Comparison of ENCODE assay signal across 7 mouse cellular contexts in genomic region chr14:40965507-40966356, GRCm38 (mm10). TPM values are rescaled to one million over a fixed set of nuclear protein-coding genes. Genes with fewer than 3 reads are reported as not detected.
DNase-seq lines count a peak whose midpoint lies in the region; ATAC-seq lines count a peak whose summit lies in the region.

No protein-coding gene starts in this region.

- WGBS in limb, embryonic 10.5 days: 1% methylated on average over 15 of the region's 15 CpGs
- 1% methylated on average over 15 of the region's 15 CpGs for WGBS in midbrain, embryonic 12.5 days

- intact Hi-C loops in heart, postnatal 36 days (cut with DNase I): no loop called here

- peak overlapping the region; percentile 85 for H3K4me3 ChIP-seq in limb, embryonic 10.5 days
- peak overlapping the region; percentile 91 for H3K4me3 ChIP-seq in midbrain, embryonic 12.5 days

- peaks cover 39% of the 10 kb centered on the region for H3K4me1 ChIP-seq in limb, embryonic 10.5 days
- H3K4me1 ChIP-seq in midbrain, embryonic 12.5 days: peaks cover 43% of the 10 kb centered on the region

- peak overlapping the region; percentile 93 for H3K27ac ChIP-seq in limb, embryonic 10.5 days
- H3K27ac ChIP-seq in midbrain, embryonic 12.5 days (replicated peaks): peak overlapping the region; percentile 79

- H3K36me3 ChIP-seq in limb, embryonic 10.5 days: 0 out of 2 replicates have a peak, but pooled peaks cover 2% of the 10 kb centered on the region
- H3K36me3 ChIP-seq in midbrain, embryonic 12.5 days: no peaks in the 10 kb centered on the region

- no peaks in the 10 kb centered on the region for H3K9me3 ChIP-seq in limb, embryonic 10.5 days (replicated peaks)
- H3K9me3 ChIP-seq in midbrain, embryonic 12.5 days: no peaks in the 10 kb centered on the region

- ATAC-seq in common myeloid progenitor, adult 5-6 weeks (replicated peaks; ENCODE audit: low read depth, poor library complexity, severe bottlenecking): peak; percentile 36
- ATAC-seq in midbrain, embryonic 12.5 days (ENCODE audit: low FRiP score, low read depth): peak; percentile 1

- peak; percentile 35 for DNase-seq in thymus, postnatal 14 days
- DNase-seq in thymus, postnatal 4 days: no peak
- peak; percentile 45 to 50 for DNase-seq in heart, postnatal 36 days
- DNase-seq in limb, embryonic 10.5 days (ENCODE audit: low spot score): peak; percentile 63
- DNase-seq in left cerebral cortex, adult 8-10 months (ENCODE audit: low spot score in 2 of 2): no peak

- peak overlapping the region; percentile 86 for H3K4me2 ChIP-seq in midbrain, embryonic 12.5 days (replicated peaks)

- H3K9ac ChIP-seq in midbrain, embryonic 12.5 days (replicated peaks): peak overlapping the region; percentile 82

- H3K27me3 ChIP-seq in limb, embryonic 10.5 days (ENCODE audit: low read depth, poor library complexity, severe bottlenecking): peaks cover 6% of the 10 kb centered on the region; the same call in 1 of the 2 replicates
- no peaks in the 10 kb centered on the region for H3K27me3 ChIP-seq in midbrain, embryonic 12.5 days

RNA-seq across cellular contexts. Expression of gene Tspan14, which starts 0.9 kb away (rescaled TPM):
- total RNA-seq in common myeloid progenitor, adult 5-6 weeks (2017): 46.6 and 49.2 TPM in 2 replicates
- 10 to 100 TPM; 14.0 to 15.7 TPM for total RNA-seq in heart, postnatal 36 days (2021)
- polyA plus RNA-seq in limb, embryonic 10.5 days (2016; fragmentation: Nextera tagmentation; extraction: Ambion mirVana): 75.3 and 77.6 TPM in 2 replicates
- polyA plus RNA-seq in midbrain, embryonic 12.5 days (2016; fragmentation: Nextera tagmentation; extraction: Ambion mirVana): 87.3 and 88.5 TPM in 2 replicates
- total RNA-seq in left cerebral cortex, adult 8-10 months (2022): 10 to 100 TPM; 37.0 to 49.9 (median 44.1) TPM

RNA-seq across cellular contexts. Expression of gene Fam213a, which starts 47.9 kb away (rescaled TPM):
- 26.4 and 32.5 TPM in 2 replicates for total RNA-seq in common myeloid progenitor, adult 5-6 weeks (2017)
- total RNA-seq in heart, postnatal 36 days (2021): 10 to 100 TPM; 18.9 to 20.1 TPM
- 27.5 and 37.0 TPM in 2 replicates for polyA plus RNA-seq in limb, embryonic 10.5 days (2016; fragmentation: Nextera tagmentation; extraction: Ambion mirVana)
- 46.7 and 52.6 TPM in 2 replicates for polyA plus RNA-seq in midbrain, embryonic 12.5 days (2016; fragmentation: Nextera tagmentation; extraction: Ambion mirVana)
- 100 to 1,000 TPM; 121 to 133 (median 125) TPM for total RNA-seq in left cerebral cortex, adult 8-10 months (2022)

Comparison
In these comparisons a context has a peak if more than half of its experiments do, and no peak if none do; other contexts are left out.
1. DNase-seq: peak in thymus, postnatal 14 days (single experiment), heart, postnatal 36 days (2 of 2) and limb, embryonic 10.5 days (single experiment); none in thymus, postnatal 4 days (single experiment) and left cerebral cortex, adult 8-10 months (0 of 2).